Mouse (Mus musculus) activated CD4-positive, CD25-positive, alpha-beta regulatory T cell, adult 4 months (primary cell): ENCODE data around the gene Fam229b. TPM values are rescaled to one million over a fixed set of nuclear protein-coding genes. Genes with fewer than 3 reads are reported as not detected.

Experiments
- ATAC-seq: one replicate; pipeline ENCODE4 v1.8.0; 2017
- polyA plus RNA-seq, 2 experiments: library from polyadenylated mRNA; unstranded; fragments of 100-300 nt; shearing (Covaris generic); gene quantifications; one replicate each; pipeline ENCODE4 v1.2.1; 2017

The Fam229b gene
- polyA plus RNA-seq, 2 experiments from 2014 or later, result 2.1 TPM; not detected in 1

DNA sequence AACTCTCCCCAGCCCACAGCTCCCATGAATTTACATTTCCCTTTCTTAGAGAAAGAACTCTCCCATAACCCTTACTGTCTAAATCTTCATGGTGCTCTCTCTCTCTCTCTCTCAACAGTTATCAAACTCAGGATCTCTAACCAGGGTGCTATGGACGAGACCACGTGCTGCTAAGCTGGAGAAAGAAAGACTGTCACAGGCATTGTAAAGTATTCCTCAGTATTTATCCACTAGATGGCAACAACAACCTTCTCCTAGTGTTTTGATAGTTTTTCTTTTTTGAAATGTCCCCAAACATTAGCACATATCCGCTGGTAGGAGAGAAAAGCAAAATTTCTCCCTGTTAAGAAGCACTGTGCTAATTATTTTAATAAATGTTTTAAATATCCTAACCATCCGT is 12.3 kb downstream of the Fam229b start:
- ATAC-seq, result no peak

- no peak for ATAC-seq
These were observed 24.2 kb downstream of the Fam229b start for GRCm38 (mm10) chr10:39109489-39109874.

DNA sequence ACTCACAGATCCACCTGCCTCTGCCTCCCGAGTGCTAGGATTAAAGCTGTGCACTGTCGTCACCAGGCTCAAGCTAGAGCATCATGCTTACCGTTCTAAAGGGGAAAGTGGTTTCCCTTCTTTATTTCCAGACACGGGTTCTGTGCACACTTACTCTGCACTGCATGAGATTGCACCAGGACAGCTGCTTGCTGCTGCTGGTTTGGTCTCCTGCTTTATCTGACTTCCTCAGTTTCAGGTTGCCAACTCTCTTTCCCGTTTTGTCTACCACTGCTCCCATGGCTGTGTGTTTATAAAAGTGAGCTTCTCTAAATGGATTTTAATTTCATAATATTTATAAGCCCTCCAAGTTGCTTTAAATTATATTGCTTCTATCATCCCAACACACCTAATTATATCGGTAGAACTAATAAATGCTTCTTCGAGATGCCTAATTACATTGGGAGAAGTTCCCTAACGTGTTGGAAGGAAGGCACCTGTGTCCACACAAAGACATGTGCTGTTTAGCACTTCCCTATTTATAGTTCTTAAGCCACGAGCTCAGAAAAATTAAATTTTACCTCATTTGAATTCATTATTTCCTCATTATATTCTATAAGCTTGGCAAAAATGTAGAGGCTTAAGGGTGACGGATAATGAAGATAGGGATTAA is 24.8 kb downstream of the Fam229b start:
- ATAC-seq, result no peak

- no peak for ATAC-seq
These were observed 26.8 kb downstream of the Fam229b start for GRCm38 (mm10) chr10:39106935-39107334.

GRCm38 (mm10) chr10:39106413-39106812 is 27.3 kb downstream of the Fam229b start:
- ATAC-seq, result no peak

- no peak for ATAC-seq
These were observed 28.8 kb downstream of the Fam229b start for GRCm38 (mm10) chr10:39104803-39105449.

DNA sequence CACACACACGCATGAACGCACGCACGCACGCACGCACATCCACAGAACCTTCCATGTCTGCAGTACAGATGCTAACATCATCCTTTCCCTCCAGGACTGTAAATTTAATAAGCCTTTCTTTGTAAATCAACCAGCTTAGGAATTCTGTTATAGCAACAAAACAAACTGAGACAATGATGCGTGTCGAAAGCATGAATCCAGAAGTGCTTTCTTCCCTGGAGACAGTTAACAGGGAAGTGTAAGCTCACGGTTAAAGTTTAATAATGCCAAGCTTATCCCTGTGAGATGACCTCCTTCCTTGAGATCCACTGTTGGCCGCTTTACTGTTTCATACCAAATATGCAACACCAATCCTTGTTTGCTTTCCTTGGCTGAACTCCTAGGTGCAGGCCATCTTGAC is 35.0 kb downstream of the Fam229b start:
- no peak for ATAC-seq

- ATAC-seq, result no peak
These were observed 36.7 kb downstream of the Fam229b start for GRCm38 (mm10) chr10:39096981-39097380.

DNA sequence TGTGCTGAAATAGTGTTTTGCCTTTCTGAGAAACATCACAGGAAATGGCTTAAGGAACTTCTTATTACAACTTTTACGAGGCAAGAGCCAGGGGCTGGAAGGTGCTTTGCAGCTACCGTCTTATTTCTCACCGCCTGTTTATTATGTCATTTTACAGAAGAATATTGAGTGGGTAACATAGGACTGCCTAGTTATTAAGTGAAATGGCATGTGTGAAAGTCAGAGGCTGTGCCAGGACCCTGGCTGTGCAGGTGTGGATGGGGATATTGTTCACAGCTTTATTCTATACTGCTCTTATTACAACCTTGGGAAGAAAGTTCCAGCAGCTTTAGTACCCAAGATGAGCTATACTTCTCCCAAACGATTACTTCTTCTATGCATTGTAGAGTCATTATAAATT is 61.7 kb downstream of the Fam229b start:
- no peak for ATAC-seq

Other genes starting within 250 kb of the Fam229b start
- under 1 TPM in 1 of 2 experiments, not detected in 1; 0.20 TPM for gene Lama4, start 168.4 kb downstream of the Fam229b start, polyA plus RNA-seq
- 1 to 10 TPM; 4.3 to 5.7 TPM for gene Tube1, start 62 bp upstream of the Fam229b start, polyA plus RNA-seq
- not detected for gene Ccn6, start 29.9 kb upstream of the Fam229b start, polyA plus RNA-seq
- 100 to 1,000 TPM in 1 of 2 experiments, 10 to 100 TPM in 1; 78.3 to 103 TPM for gene Fyn, start 234.9 kb upstream of the Fam229b start, polyA plus RNA-seq